Mouse (Mus musculus) hindbrain, embryonic 12.5 days (tissue): ENCODE results near the gene Elp5. TPM values are rescaled to one million over a fixed set of nuclear protein-coding genes. Genes with fewer than 3 reads are reported as not detected.

Experiments
- ATAC-seq: fragments of 200-750 bp; cut with Nextera tagmentation; 2 replicates; pipeline ENCODE4 v1.8.0; 2017; ENCODE audit warnings: moderate TSS enrichment; ENCODE audit not compliant: low FRiP score
- H3K27ac ChIP-seq: fragments of 300-500 bp; sonication (generic); 2 replicates; pipeline ENCODE4 v1.5.1; 2016; ENCODE audit warnings: mild to moderate bottlenecking
- H3K27me3 ChIP-seq: fragments of 300-500 bp; sonication (generic); 2 replicates; pipeline ENCODE4 v1.6.1; 2016; ENCODE audit warnings: mild to moderate bottlenecking
- H3K36me3 ChIP-seq: fragments of 300-500 bp; sonication (generic); 2 replicates; pipeline ENCODE4 v1.6.1; 2016; ENCODE audit warnings: mild to moderate bottlenecking
- H3K4me1 ChIP-seq: fragments of 300-500 bp; sonication (generic); 2 replicates; pipeline ENCODE4 v1.6.1; 2016
- H3K4me2 ChIP-seq: fragments of 300-500 bp; sonication (generic); replicated peaks from 2 replicates; pipeline ENCODE4 v1.6.1; 2016; ENCODE audit warnings: mild to moderate bottlenecking
- H3K4me3 ChIP-seq: fragments of 300-500 bp; sonication (generic); 2 replicates; pipeline ENCODE4 v1.5.1; 2016; ENCODE audit warnings: mild to moderate bottlenecking
- H3K9ac ChIP-seq: fragments of 300-500 bp; sonication (generic); 2 replicates; pipeline ENCODE4 v1.6.1; 2016; ENCODE audit warnings: mild to moderate bottlenecking, moderate library complexity
- H3K9me3 ChIP-seq: fragments of 300-500 bp; sonication (generic); replicated peaks from 2 replicates; pipeline ENCODE4 v1.6.1; 2016; ENCODE audit warnings: mild to moderate bottlenecking
- WGBS: fragments of 180-500 bp; shearing (Covaris S2); methylation state at CpG from one replicate; pipeline ENCODE4 v1.1.7; 2016; 5-methylcytosine and 5-hydroxymethylcytosine counted together
- polyA plus RNA-seq: library from polyadenylated mRNA; unstranded; fragments of >200 nt; fragmentation: Nextera tagmentation; extraction: Ambion mirVana; gene quantifications from 2 replicates; pipeline ENCODE4 v1.2.1, GENCODE M21; 2016

The Elp5 gene
- polyA plus RNA-seq, 1 experiment from 2014 or later, result 127 TPM

GRCm38 (mm10) chr11:70012931-70013330, 30.6 kb upstream of the Elp5 start:
- no peak for ATAC-seq
- H3K27me3 ChIP-seq, result no peaks in the 10 kb centered on the region
- no peak overlapping the region for H3K27ac ChIP-seq
- peaks cover 57% of the 10 kb centered on the region for H3K36me3 ChIP-seq
- H3K4me3 ChIP-seq, result no peak overlapping the region
- H3K9ac ChIP-seq, result no peak overlapping the region
- no peak overlapping the region for H3K4me2 ChIP-seq
- 87% methylated on average over 9 of the region's 9 CpGs for WGBS
- H3K9me3 ChIP-seq, result no peaks in the 10 kb centered on the region
- peaks cover 28% of the 10 kb centered on the region for H3K4me1 ChIP-seq

GRCm38 (mm10) chr11:70010961-70011360, 28.6 kb upstream of the Elp5 start:
- 66% methylated on average over 10 of the region's 10 CpGs for WGBS
- peaks cover 76% of the 10 kb centered on the region for H3K36me3 ChIP-seq
- H3K9me3 ChIP-seq, result no peaks in the 10 kb centered on the region
- H3K4me3 ChIP-seq, result no peak overlapping the region
- ATAC-seq, result no peak
- no peak overlapping the region for H3K9ac ChIP-seq
- H3K27me3 ChIP-seq, result no peaks in the 10 kb centered on the region
- H3K4me1 ChIP-seq, result peaks cover 15% of the 10 kb centered on the region
- H3K27ac ChIP-seq, result no peak overlapping the region
- no peak overlapping the region for H3K4me2 ChIP-seq

- no peaks in the 10 kb centered on the region for H3K9me3 ChIP-seq
- no peak overlapping the region for H3K4me3 ChIP-seq
- no peak overlapping the region for H3K4me2 ChIP-seq
- 84% methylated on average over 12 of the region's 12 CpGs for WGBS
- H3K27me3 ChIP-seq, result no peaks in the 10 kb centered on the region
- H3K36me3 ChIP-seq, result peaks cover 81% of the 10 kb centered on the region
- no peak overlapping the region for H3K27ac ChIP-seq
- no peak overlapping the region for H3K9ac ChIP-seq
- no peak for ATAC-seq
- peaks cover 14% of the 10 kb centered on the region for H3K4me1 ChIP-seq
Observed at GRCm38 (mm10) chr11:70010548-70010947, 28.2 kb upstream of the Elp5 start.

- Histone ChIP-seq H3K27ac (no peak overlapping the region), H3K36me3 (peaks cover 86% of the 10 kb centered on the region), H3K4me1 (peaks cover 13% of the 10 kb centered on the region), H3K27me3 (no peaks in the 10 kb centered on the region), H3K9me3 (no peaks in the 10 kb centered on the region), H3K4me2 (no peak overlapping the region), H3K9ac (no peak overlapping the region), H3K4me3 (no peak overlapping the region)
- ATAC-seq, result no peak
- WGBS, result 89% methylated on average over 6 of the region's 6 CpGs
Observed at GRCm38 (mm10) chr11:70010033-70010432, 27.7 kb upstream of the Elp5 start.

- H3K4me3 ChIP-seq, result no peak overlapping the region
- H3K9ac ChIP-seq, result no peak overlapping the region
- no peak overlapping the region for H3K4me2 ChIP-seq
- peaks cover 31% of the 10 kb centered on the region for H3K4me1 ChIP-seq
- WGBS, result 37% methylated on average over 5 of the region's 5 CpGs
- no peaks in the 10 kb centered on the region for H3K27me3 ChIP-seq
- peaks cover 61% of the 10 kb centered on the region for H3K36me3 ChIP-seq
- ATAC-seq, result 0 out of 2 replicates have a peak, but pooled peaks have one; percentile 23
- no peak overlapping the region for H3K27ac ChIP-seq
- H3K9me3 ChIP-seq, result no peaks in the 10 kb centered on the region
Observed at GRCm38 (mm10) chr11:70005521-70005920, 23.2 kb upstream of the Elp5 start.

- Histone ChIP-seq H3K4me2 (peak overlapping the region; percentile 70), H3K4me1 (peaks cover 41% of the 10 kb centered on the region), H3K9me3 (no peaks in the 10 kb centered on the region), H3K27ac (no peak overlapping the region), H3K27me3 (no peaks in the 10 kb centered on the region), H3K4me3 (peak overlapping the region; percentile 82; the same call in 1 of the 2 replicates), H3K36me3 (peaks cover 52% of the 10 kb centered on the region), H3K9ac (peak overlapping the region; percentile 25; the same call in 1 of the 2 replicates)
- no peak for ATAC-seq
- 91% methylated on average over 2 of the region's 2 CpGs for WGBS
Observed at GRCm38 (mm10) chr11:70002471-70002870, 20.2 kb upstream of the Elp5 start.

GRCm38 (mm10) chr11:70001865-70002264, 19.5 kb upstream of the Elp5 start:
- Histone ChIP-seq H3K9ac (0 out of 2 replicates have a peak overlapping the region, but pooled peaks have one; percentile 25), H3K27me3 (no peaks in the 10 kb centered on the region), H3K27ac (no peak overlapping the region), H3K36me3 (peaks cover 46% of the 10 kb centered on the region), H3K9me3 (no peaks in the 10 kb centered on the region), H3K4me1 (peaks cover 44% of the 10 kb centered on the region), H3K4me3 (peak overlapping the region; percentile 82), H3K4me2 (peak overlapping the region; percentile 70)
- no peak for ATAC-seq

- Histone ChIP-seq H3K4me1 (peaks cover 44% of the 10 kb centered on the region), H3K9me3 (no peaks in the 10 kb centered on the region), H3K27me3 (no peaks in the 10 kb centered on the region), H3K4me3 (peak overlapping the region; percentile 82), H3K4me2 (peak overlapping the region; percentile 70), H3K27ac (peak overlapping the region; percentile 98), H3K36me3 (peaks cover 39% of the 10 kb centered on the region), H3K9ac (peak overlapping the region; percentile 79)
- WGBS, result 16% methylated on average over 8 of the region's 8 CpGs
- ATAC-seq, result no peak
Observed at GRCm38 (mm10) chr11:70001159-70001558, 18.8 kb upstream of the Elp5 start.

GRCm38 (mm10) chr11:70000396-70000898, 18.1 kb upstream of the Elp5 start, which contains the start of gene Dvl2:
Gene Dvl2, plus strand, starts transcription at chr11:70000595.
- peak within 1 kb of the TSS; percentile 82 for H3K4me3 ChIP-seq
- H3K9ac ChIP-seq, result peak within 1 kb of the TSS; percentile 79
- H3K4me2 ChIP-seq, result peak within 1 kb of the TSS; percentile 70
- ATAC-seq, result peak; percentile 65
- no peaks in the 10 kb centered on the region for H3K27me3 ChIP-seq
- peaks cover 32% of the 10 kb centered on the region for H3K36me3 ChIP-seq
- WGBS, result under 1% methylated on average over 47 of the region's 48 CpGs
- peak within 1 kb of the TSS; percentile 98 for H3K27ac ChIP-seq
- no peaks in the 10 kb centered on the region for H3K9me3 ChIP-seq
- peaks cover 44% of the 10 kb centered on the region for H3K4me1 ChIP-seq

- peak overlapping the region; percentile 98; the same call in 1 of the 2 replicates for H3K27ac ChIP-seq
- no peaks in the 10 kb centered on the region for H3K9me3 ChIP-seq
- H3K27me3 ChIP-seq, result no peaks in the 10 kb centered on the region
- H3K4me1 ChIP-seq, result peaks cover 47% of the 10 kb centered on the region
- H3K9ac ChIP-seq, result no peak overlapping the region
- H3K4me2 ChIP-seq, result peak overlapping the region; percentile 70; the same call in 1 of the 2 replicates
- WGBS, result 90% methylated on average over 8 of the region's 8 CpGs
- peaks cover 25% of the 10 kb centered on the region for H3K36me3 ChIP-seq
- peak overlapping the region; percentile 82; the same call in 1 of the 2 replicates for H3K4me3 ChIP-seq
- no peak for ATAC-seq
Observed at GRCm38 (mm10) chr11:69999666-70000065, 17.3 kb upstream of the Elp5 start.

- Histone ChIP-seq H3K36me3 (peaks cover 31% of the 10 kb centered on the region), H3K27me3 (no peaks in the 10 kb centered on the region), H3K4me3 (no peak overlapping the region), H3K4me2 (no peak overlapping the region), H3K4me1 (peaks cover 47% of the 10 kb centered on the region), H3K27ac (no peak overlapping the region), H3K9ac (peak overlapping the region; percentile 18; the same call in 1 of the 2 replicates), H3K9me3 (no peaks in the 10 kb centered on the region)
- ATAC-seq, result no peak
- 94% methylated on average over 27 of the region's 27 CpGs for WGBS
Observed at GRCm38 (mm10) chr11:69998567-69999491, 16.5 kb upstream of the Elp5 start.

GRCm38 (mm10) chr11:69997070-69997509, 14.8 kb upstream of the Elp5 start:
- no peaks in the 10 kb centered on the region for H3K9me3 ChIP-seq
- peaks cover 37% of the 10 kb centered on the region for H3K36me3 ChIP-seq
- no peaks in the 10 kb centered on the region for H3K27me3 ChIP-seq
- H3K27ac ChIP-seq, result peak overlapping the region; percentile 94
- under 1% methylated on average over 35 of the region's 44 CpGs for WGBS
- H3K4me3 ChIP-seq, result peak overlapping the region; percentile 83
- peak overlapping the region; percentile 62 for H3K4me2 ChIP-seq
- ATAC-seq, result peak; percentile 26
- H3K9ac ChIP-seq, result peak overlapping the region; percentile 96
- H3K4me1 ChIP-seq, result peaks cover 38% of the 10 kb centered on the region
